Mouse (Mus musculus) neural tube, embryonic 13.5 days (tissue): Measurements from ENCODE around the gene Ctf2. TPM values are rescaled to one million over a fixed set of nuclear protein-coding genes. Genes with fewer than 3 reads are reported as not detected.

Experiments used
- ATAC-seq: fragments of 200-750 bp; cut with Nextera tagmentation; 2 replicates; pipeline ENCODE4 v1.8.0; 2017; ENCODE audit warnings: low read depth, mild to moderate bottlenecking, moderate TSS enrichment, moderate library complexity
- H3K27ac ChIP-seq: fragments of 300-500 bp; sonication (generic); replicated peaks from 2 replicates; pipeline ENCODE4 v1.5.1; 2015; ENCODE audit warnings: moderate library complexity, mild to moderate bottlenecking, inconsistent platforms
- H3K27me3 ChIP-seq: fragments of 300-500 bp; sonication (generic); 2 replicates; pipeline ENCODE4 v1.6.1; 2015; ENCODE audit warnings: mild to moderate bottlenecking, inconsistent platforms
- H3K36me3 ChIP-seq: fragments of 300-500 bp; sonication (generic); 2 replicates; pipeline ENCODE4 v1.6.1; 2015; ENCODE audit warnings: mild to moderate bottlenecking, inconsistent platforms
- H3K4me1 ChIP-seq: fragments of 300-500 bp; sonication (generic); replicated peaks from 2 replicates; pipeline ENCODE4 v1.6.1; 2015; ENCODE audit warnings: inconsistent platforms
- H3K4me2 ChIP-seq: fragments of 300-500 bp; sonication (generic); 2 replicates; pipeline ENCODE4 v1.6.1; 2015; ENCODE audit warnings: inconsistent platforms, mild to moderate bottlenecking, moderate library complexity
- H3K4me3 ChIP-seq: fragments of 300-500 bp; sonication (generic); 2 replicates; pipeline ENCODE4 v1.5.1; 2015; ENCODE audit warnings: mild to moderate bottlenecking, inconsistent platforms
- H3K9ac ChIP-seq: fragments of 300-500 bp; sonication (generic); 2 replicates; pipeline ENCODE4 v1.6.1; 2015; ENCODE audit warnings: moderate library complexity, mild to moderate bottlenecking, inconsistent platforms
- H3K9me3 ChIP-seq: fragments of 300-500 bp; sonication (generic); 2 replicates; pipeline ENCODE4 v1.6.1; 2016; ENCODE audit warnings: inconsistent platforms
- WGBS: fragments of 180-500 bp; shearing (Covaris S2); methylation state at CpG from one replicate; pipeline ENCODE4 v1.1.7; 2015; 5-methylcytosine and 5-hydroxymethylcytosine counted together
- polyA plus RNA-seq: library from polyadenylated mRNA; unstranded; fragments of >200 nt; fragmentation: Nextera tagmentation; extraction: Ambion mirVana; gene quantifications from 2 replicates; pipeline ENCODE4 v1.2.1, GENCODE M21; 2015

Gene Ctf2
- polyA plus RNA-seq, 1 experiment from 2014 or later, result not detected

DNA sequence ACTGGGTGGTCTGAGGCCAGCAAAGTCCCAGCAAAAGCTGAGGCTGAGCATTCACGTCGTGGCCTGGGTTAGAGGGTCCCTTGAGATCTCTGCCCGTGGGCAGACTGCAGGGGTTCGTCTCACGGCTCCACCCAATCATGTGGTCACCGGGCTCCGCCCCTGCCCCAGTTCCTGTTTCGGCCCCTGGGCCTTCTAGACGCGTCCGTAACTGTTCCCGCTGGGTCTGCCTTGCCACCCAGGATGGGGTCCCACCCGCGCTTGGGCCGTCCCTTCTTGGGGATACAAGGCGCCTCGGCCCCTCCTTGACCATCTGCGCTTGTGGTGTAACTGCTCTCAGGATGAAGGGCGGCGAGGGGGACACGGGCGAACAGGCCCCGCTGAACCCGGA lies 37.7 kb upstream of the Ctf2 start, which contains the start of gene Orai3:
Gene Orai3, plus strand, starts transcription at position 165 of the 388 bp plus-strand sequence.
- Histone ChIP-seq H3K4me3 (peak within 1 kb of the TSS; percentile 48), H3K27ac (peak within 1 kb of the TSS; percentile 74), H3K4me2 (peak within 1 kb of the TSS; percentile 74), H3K36me3 (peaks cover 41% of the 10 kb centered on the region), H3K4me1 (peaks cover 31% of the 10 kb centered on the region), H3K9me3 (no peaks in the 10 kb centered on the region), H3K9ac (peak within 1 kb of the TSS; percentile 80), H3K27me3 (no peaks in the 10 kb centered on the region)
- WGBS, result under 1% methylated on average over 24 of the region's 24 CpGs
- ATAC-seq, result peak; percentile 67

DNA sequence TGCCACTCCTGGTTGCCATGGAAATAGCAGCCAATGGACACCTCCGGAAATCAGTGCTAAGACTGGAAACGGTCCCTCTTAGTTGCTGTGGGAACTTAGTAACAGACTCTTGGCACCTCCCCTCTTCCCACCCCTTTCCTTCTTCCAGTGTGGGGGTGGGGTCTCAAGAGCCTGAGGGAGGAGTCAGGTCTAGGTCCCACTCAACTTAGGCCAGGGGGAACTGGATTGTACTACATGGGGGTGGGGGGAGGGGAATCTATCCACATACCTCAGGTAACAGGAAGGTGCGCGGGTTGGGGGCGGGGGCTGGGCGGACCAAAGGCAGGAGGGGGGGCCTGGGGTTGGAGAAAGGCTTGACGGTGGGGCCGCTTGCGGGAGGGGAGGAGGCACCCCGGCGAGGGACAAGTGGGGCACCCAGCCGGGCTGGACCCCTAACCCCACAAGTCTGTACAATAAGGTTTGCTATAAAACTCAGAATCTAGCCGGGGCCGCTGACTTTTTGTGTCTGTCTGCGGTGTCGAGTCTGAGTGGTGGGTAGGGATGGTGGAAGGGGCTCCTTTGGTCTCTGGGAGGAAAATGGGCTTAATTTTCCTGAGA lies 37.1 kb upstream of the Ctf2 start:
- Histone ChIP-seq H3K27me3 (no peaks in the 10 kb centered on the region), H3K27ac (peak overlapping the region; percentile 74), H3K4me3 (peak overlapping the region; percentile 48), H3K9me3 (no peaks in the 10 kb centered on the region), H3K4me2 (peak overlapping the region; percentile 74), H3K9ac (peak overlapping the region; percentile 80), H3K4me1 (peaks cover 31% of the 10 kb centered on the region), H3K36me3 (peaks cover 47% of the 10 kb centered on the region)
- under 1% methylated on average over 16 of the region's 16 CpGs for WGBS
- peak; percentile 83 for ATAC-seq

DNA sequence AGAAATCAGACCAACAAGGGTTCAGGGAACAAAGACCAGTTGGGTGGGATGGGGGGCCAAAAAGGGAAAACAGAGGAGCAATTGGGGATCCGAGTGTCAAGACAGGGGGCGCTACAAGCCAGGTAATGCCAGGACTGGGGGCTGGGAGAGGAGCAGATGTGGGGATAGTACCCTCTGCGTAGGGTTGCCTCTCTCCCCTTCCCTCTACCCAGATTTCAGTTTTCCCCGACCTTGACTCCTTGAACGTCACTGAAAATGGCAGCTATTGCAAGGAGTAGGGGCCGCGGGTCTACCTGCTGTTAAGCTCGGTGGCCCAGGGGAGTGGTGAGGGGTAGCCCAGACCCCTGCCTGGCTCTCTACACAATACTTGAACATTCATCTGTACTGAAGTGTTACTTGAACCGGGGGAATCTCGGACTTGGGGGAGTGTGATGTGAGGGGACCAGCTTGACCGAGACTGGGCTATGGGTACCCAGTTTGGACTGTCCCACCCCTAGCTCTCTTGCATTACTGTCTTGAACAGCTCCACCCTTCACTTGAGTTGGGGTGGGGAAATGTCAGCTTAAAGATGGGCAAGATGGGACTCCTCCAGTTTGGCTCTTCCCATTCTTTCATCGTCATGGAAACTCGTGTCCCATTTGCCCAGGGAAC lies 36.5 kb upstream of the Ctf2 start:
- WGBS, result 51% methylated on average over 13 of the region's 13 CpGs
- H3K9me3 ChIP-seq, result no peaks in the 10 kb centered on the region
- peak; percentile 18 for ATAC-seq
- no peak overlapping the region; the same call in 1 of the 2 replicates for H3K4me3 ChIP-seq
- H3K4me1 ChIP-seq, result peaks cover 31% of the 10 kb centered on the region
- no peak overlapping the region for H3K9ac ChIP-seq
- H3K36me3 ChIP-seq, result peaks cover 53% of the 10 kb centered on the region
- 0 out of 2 replicates have a peak overlapping the region, but pooled peaks have one; percentile 33 for H3K27ac ChIP-seq
- H3K4me2 ChIP-seq, result peak overlapping the region; percentile 74
- no peaks in the 10 kb centered on the region for H3K27me3 ChIP-seq

DNA sequence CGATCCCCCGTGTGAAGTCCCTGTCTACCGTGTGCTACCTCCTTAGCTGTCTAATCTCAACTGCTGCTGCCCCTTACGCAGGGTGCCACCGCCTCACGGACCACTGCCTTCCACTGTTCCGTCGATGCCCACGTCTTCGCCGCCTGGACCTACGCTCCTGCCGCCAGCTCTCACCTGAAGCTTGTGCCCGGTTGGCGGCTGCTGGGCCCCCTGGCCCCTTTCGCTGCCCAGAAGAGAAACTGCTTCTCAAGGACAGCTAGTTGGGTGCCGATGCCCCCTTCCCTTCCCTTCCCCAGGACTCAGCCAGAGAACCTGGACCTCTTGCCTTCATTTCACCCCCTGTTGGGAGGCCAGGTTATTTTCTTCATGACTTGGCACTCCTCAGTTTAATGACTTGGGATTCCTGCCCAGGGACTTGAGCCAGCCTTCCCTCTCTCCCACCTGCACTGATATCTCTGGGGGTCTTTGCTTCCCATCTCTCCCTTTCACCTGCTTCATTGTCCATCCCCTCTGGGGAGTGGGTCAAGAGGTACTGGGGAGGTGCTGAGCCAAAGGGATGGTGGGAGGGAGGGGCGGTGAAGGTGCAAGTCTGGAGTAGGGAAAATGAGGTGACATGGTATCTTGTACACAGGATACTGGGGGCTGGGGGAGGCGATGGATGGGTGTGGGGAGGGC lies 35.8 kb upstream of the Ctf2 start:
- peaks cover 31% of the 10 kb centered on the region for H3K4me1 ChIP-seq
- H3K27ac ChIP-seq, result no peak overlapping the region
- no peaks in the 10 kb centered on the region for H3K27me3 ChIP-seq
- H3K4me2 ChIP-seq, result no peak overlapping the region
- 96% methylated on average over 19 of the region's 19 CpGs for WGBS
- H3K36me3 ChIP-seq, result peaks cover 57% of the 10 kb centered on the region
- H3K9me3 ChIP-seq, result no peaks in the 10 kb centered on the region
- H3K4me3 ChIP-seq, result no peak overlapping the region
- no peak overlapping the region for H3K9ac ChIP-seq
- no peak for ATAC-seq

DNA sequence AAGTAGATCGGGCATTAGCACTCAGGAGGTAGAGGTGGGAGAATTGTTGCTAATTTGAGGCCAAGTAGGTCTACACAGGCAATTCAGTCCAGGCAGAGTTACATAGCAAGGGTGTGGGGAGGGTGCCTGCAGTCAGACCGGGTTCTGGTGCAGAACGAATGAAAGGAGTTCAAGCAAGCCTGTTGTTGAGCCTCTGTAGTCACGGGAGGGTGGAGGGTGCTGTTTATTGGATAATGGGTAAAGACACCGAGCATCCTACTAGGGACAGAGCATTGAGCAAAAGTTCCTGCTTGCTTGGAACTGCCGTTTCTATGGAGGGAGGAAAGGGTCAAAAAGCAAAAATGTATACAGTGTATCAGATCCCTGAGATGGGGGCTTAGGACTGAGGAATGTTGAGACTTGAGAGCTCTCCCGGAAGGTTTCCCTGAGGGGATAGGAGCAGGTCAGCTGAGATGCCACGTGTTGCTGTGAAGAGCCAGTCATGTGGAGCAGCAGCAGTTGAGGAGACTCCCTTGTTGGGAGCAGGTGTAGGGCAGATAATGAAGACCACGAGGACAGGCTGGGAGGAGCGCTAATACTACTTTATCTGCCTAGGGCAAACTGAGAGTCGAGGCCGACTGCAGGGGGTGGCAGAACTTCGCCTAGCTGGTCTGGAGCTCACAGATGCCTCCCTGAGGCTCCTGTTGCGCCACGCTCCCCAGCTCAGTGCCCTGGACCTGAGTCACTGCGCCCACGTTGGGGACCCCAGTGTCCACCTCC lies 35.1 kb upstream of the Ctf2 start:
- 80% methylated on average over 17 of the region's 17 CpGs for WGBS
- no peaks in the 10 kb centered on the region for H3K27me3 ChIP-seq
- H3K9me3 ChIP-seq, result no peaks in the 10 kb centered on the region
- no peak overlapping the region for H3K27ac ChIP-seq
- no peak overlapping the region for H3K4me3 ChIP-seq
- no peak for ATAC-seq
- H3K36me3 ChIP-seq, result peaks cover 65% of the 10 kb centered on the region
- peaks cover 31% of the 10 kb centered on the region for H3K4me1 ChIP-seq
- no peak overlapping the region for H3K9ac ChIP-seq
- H3K4me2 ChIP-seq, result no peak overlapping the region

DNA sequence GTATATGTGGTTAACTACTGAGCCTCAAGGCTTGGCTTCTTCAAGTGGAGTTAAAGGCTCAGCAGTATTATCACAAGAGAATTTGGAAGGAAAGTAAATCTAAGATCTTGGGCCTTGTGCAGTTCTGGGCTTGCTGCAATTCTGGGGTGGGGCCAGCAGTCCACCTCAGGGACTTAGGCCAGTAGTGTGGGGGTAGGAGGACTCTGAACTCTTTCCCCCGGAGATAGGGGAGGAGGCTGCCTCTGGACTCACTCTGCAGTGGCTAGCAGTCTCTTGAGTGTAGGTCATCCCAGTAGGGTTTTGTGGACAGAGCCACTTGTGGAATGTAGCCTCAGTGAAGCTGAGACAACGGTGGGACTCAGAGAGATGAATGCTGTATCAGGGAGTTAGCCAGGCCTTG lies 33.8 kb upstream of the Ctf2 start:
- ATAC-seq, result no peak
- no peak overlapping the region for H3K27ac ChIP-seq
- no peak overlapping the region for H3K4me3 ChIP-seq
- WGBS, result 87% methylated on average over 2 of the region's 2 CpGs
- H3K27me3 ChIP-seq, result no peaks in the 10 kb centered on the region
- peaks cover 77% of the 10 kb centered on the region for H3K36me3 ChIP-seq
- peaks cover 27% of the 10 kb centered on the region for H3K4me1 ChIP-seq
- H3K9me3 ChIP-seq, result no peaks in the 10 kb centered on the region
- H3K9ac ChIP-seq, result no peak overlapping the region
- no peak overlapping the region for H3K4me2 ChIP-seq

DNA sequence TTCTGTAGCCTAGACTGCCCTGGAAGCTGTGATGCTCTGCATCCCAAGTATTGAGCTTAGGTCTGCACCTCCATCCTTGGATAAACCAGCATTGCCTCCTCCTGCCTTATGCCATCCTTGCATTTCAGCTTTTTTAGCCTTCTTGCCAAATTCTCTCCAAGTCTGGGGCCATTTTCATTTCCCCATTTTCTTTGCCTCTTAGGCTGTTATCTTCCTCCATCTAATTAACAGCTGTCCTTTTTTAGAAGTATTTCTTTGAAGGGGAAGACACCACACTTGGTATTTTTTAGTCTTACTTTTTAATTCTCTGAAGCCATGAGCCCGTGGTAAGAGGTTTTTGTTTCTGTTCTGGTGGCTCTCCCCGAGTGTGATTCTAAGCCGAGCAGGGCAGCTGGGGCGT lies 31.7 kb upstream of the Ctf2 start:
- Histone ChIP-seq H3K36me3 (peaks cover 94% of the 10 kb centered on the region), H3K4me2 (no peak overlapping the region), H3K27me3 (no peaks in the 10 kb centered on the region), H3K4me1 (peaks cover 6% of the 10 kb centered on the region), H3K9ac (no peak overlapping the region), H3K9me3 (no peaks in the 10 kb centered on the region), H3K27ac (no peak overlapping the region), H3K4me3 (no peak overlapping the region)
- 89% methylated on average over 4 of the region's 4 CpGs for WGBS
- no peak for ATAC-seq

DNA sequence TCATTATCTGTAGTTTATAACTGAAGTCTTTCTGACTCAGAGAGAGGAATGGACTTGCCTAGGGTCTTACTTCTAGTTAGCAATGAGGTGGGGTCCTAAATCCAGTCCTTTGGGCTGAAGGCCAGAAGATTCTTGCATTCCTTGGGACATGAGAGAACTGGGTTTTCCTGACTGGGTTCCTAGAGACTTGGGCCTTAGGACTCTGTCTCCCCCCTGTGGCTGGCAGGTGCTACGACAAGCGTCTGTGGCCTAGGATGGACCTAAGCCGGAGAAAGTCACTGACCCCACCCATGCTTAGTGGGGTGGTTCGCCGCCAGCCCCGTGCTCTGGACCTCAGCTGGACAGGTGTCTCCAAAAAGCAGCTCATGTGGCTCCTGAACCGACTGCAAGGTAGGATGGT lies 29.1 kb upstream of the Ctf2 start:
- peaks cover 94% of the 10 kb centered on the region for H3K36me3 ChIP-seq
- H3K27ac ChIP-seq, result no peak overlapping the region
- H3K4me1 ChIP-seq, result peaks cover 20% of the 10 kb centered on the region
- H3K9me3 ChIP-seq, result no peaks in the 10 kb centered on the region
- 40% methylated on average over 7 of the region's 7 CpGs for WGBS
- no peak overlapping the region for H3K9ac ChIP-seq
- ATAC-seq, result no peak
- no peaks in the 10 kb centered on the region for H3K27me3 ChIP-seq
- no peak overlapping the region for H3K4me3 ChIP-seq
- H3K4me2 ChIP-seq, result no peak overlapping the region

DNA sequence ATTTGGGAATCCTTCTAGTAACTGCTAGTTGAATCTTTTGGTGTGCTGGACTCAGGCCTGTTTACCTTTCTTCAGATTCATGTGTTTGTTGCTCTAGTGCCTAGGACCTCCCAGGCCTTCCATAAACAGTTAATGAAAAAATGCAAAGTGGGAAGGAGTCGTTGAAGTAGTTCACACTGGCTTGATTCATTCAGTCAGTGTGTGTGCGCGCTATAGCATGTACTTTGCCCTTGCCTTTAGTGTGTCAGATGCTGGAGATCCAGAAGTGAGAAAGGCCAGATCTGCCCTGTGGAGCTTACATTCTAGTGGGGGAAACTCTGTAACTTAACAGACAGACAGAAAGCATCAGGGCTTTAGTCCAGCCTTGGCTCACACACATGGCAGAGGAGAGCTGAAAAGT lies 28.5 kb upstream of the Ctf2 start:
- peaks cover 24% of the 10 kb centered on the region for H3K4me1 ChIP-seq
- peaks cover 94% of the 10 kb centered on the region for H3K36me3 ChIP-seq
- no peak overlapping the region for H3K4me2 ChIP-seq
- H3K9me3 ChIP-seq, result no peaks in the 10 kb centered on the region
- 92% methylated on average over 3 of the region's 3 CpGs for WGBS
- no peaks in the 10 kb centered on the region for H3K27me3 ChIP-seq
- H3K9ac ChIP-seq, result no peak overlapping the region
- no peak for ATAC-seq
- H3K27ac ChIP-seq, result no peak overlapping the region
- no peak overlapping the region for H3K4me3 ChIP-seq

DNA sequence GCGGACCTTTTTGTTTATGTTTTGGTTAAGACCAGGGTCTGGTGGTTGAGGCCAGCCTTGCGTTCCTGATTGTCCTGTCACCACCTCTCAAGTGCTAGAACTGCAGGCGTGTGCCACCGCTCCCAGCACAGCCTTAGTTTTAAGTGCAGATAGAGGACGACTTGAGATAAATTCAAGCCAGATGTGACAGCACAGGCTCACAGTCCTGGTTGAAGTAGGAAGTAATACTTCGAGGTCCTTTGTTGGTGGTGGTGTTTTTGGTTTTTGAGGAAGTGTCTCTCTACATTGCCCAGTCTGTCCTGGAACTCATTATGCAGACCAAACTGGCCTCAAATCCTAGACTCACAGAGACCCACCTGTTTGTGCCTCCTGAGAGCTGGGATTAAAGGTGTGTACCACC lies 27.8 kb upstream of the Ctf2 start:
- WGBS, result 81% methylated on average over 6 of the region's 6 CpGs
- H3K27me3 ChIP-seq, result no peaks in the 10 kb centered on the region
- no peaks in the 10 kb centered on the region for H3K9me3 ChIP-seq
- peaks cover 32% of the 10 kb centered on the region for H3K4me1 ChIP-seq
- H3K4me3 ChIP-seq, result no peak overlapping the region
- no peak overlapping the region for H3K4me2 ChIP-seq
- no peak for ATAC-seq
- peaks cover 94% of the 10 kb centered on the region for H3K36me3 ChIP-seq
- peak overlapping the region; percentile 31; the same call in 1 of the 2 replicates for H3K9ac ChIP-seq
- H3K27ac ChIP-seq, result no peak overlapping the region

DNA sequence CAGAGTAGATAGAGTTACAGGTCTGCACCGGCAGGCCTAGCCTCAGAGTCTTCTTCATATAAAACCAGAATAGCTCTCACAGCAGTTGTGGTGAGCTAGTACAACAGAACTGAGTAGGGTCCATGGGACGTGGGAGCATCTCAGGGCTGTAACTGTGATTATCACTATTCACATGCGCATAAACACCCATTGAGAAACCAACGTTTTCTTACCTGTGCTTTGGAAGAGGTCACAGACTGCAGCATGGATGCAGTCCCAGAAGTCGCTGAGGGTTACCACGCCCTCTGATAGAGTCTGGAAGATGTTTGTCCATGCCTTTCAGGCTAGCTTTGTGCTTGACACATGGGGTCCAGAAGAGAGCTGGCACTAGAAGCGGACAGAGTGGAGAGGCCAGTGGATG lies 21.8 kb upstream of the Ctf2 start:
- Histone ChIP-seq H3K27ac (no peak overlapping the region), H3K9me3 (no peaks in the 10 kb centered on the region), H3K4me2 (no peak overlapping the region), H3K9ac (peak overlapping the region; percentile 13; the same call in 1 of the 2 replicates), H3K4me1 (peaks cover 51% of the 10 kb centered on the region), H3K4me3 (no peak overlapping the region), H3K27me3 (no peaks in the 10 kb centered on the region), H3K36me3 (peaks cover 100% of the 10 kb centered on the region)
- 93% methylated on average over 7 of the region's 7 CpGs for WGBS
- no peak for ATAC-seq

DNA sequence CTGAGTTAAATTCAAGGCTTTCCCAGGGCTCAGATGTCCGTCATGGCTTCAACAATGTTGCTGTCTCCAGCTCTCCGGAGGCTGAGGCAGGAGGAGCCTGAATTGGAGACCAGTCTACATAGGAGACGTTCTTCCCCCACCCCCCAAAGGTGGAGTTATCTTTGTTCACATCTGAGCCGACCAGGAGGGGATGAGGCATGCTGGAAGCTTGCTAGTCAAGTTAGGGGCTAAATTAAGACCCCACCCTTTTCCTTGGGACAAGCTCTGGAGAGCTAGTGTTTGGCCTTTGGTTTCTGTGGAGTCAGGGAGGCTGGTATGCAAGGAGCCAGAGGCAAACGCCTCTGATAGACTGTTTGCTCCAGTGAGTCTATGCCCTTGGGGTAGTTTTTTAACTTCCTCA lies 21.2 kb upstream of the Ctf2 start:
- H3K4me2 ChIP-seq, result no peak overlapping the region
- no peak overlapping the region for H3K9ac ChIP-seq
- no peak overlapping the region for H3K4me3 ChIP-seq
- peaks cover 55% of the 10 kb centered on the region for H3K4me1 ChIP-seq
- no peak overlapping the region for H3K27ac ChIP-seq
- H3K36me3 ChIP-seq, result peaks cover 100% of the 10 kb centered on the region
- ATAC-seq, result no peak
- 76% methylated on average over 5 of the region's 5 CpGs for WGBS
- no peaks in the 10 kb centered on the region for H3K9me3 ChIP-seq
- H3K27me3 ChIP-seq, result no peaks in the 10 kb centered on the region
